Mouse (Mus musculus): ENCODE data around the gene Ppm1n.
A peak's percentile ranks its signal among the peaks of the same experiment; 100 is the strongest.

The Ppm1n gene

GRCm38 (mm10) chr7:19279581-19280114, at the start of gene Ppm1n:
Gene Ppm1n, minus strand, starts transcription at chr7:19280064.
- DNase-seq (ENCODE audit: low read depth) = peak; percentile 72

GRCm38 (mm10) chr7:19328425-19328824, 48.6 kb upstream of the Ppm1n start:
- DNase-seq (ENCODE audit: low read depth) = peak; percentile 60

GRCm38 (mm10) chr7:19327782-19328181, 47.9 kb upstream of the Ppm1n start:
- DNase-seq (ENCODE audit: low read depth) = no peak

GRCm38 (mm10) chr7:19327128-19327527, 47.3 kb upstream of the Ppm1n start:
- peak; percentile 44 for DNase-seq (ENCODE audit: low read depth)

GRCm38 (mm10) chr7:19326359-19326758, 46.5 kb upstream of the Ppm1n start:
- peak; percentile 81 for DNase-seq (ENCODE audit: low read depth)

GRCm38 (mm10) chr7:19325262-19326199, 45.7 kb upstream of the Ppm1n start:
- DNase-seq (ENCODE audit: low read depth) = peak; percentile 57

GRCm38 (mm10) chr7:19324221-19324620, 44.4 kb upstream of the Ppm1n start:
- DNase-seq (ENCODE audit: low read depth) = no peak

- peak; percentile 42 for DNase-seq (ENCODE audit: low read depth)
These were observed 42.6 kb upstream of the Ppm1n start for GRCm38 (mm10) chr7:19322489-19322888.

GRCm38 (mm10) chr7:19321464-19321863, 41.6 kb upstream of the Ppm1n start:
- peak; percentile 67 for DNase-seq (ENCODE audit: low read depth)

GRCm38 (mm10) chr7:19320637-19321036, 40.8 kb upstream of the Ppm1n start:
- DNase-seq (ENCODE audit: low read depth) = peak; percentile 55

GRCm38 (mm10) chr7:19319906-19320305, 40.0 kb upstream of the Ppm1n start:
- peak; percentile 98 for DNase-seq (ENCODE audit: low read depth)

GRCm38 (mm10) chr7:19319458-19319857, 39.6 kb upstream of the Ppm1n start:
- DNase-seq (ENCODE audit: low read depth) = no peak

GRCm38 (mm10) chr7:19318676-19319075, 38.8 kb upstream of the Ppm1n start:
- no peak for DNase-seq (ENCODE audit: low read depth)

GRCm38 (mm10) chr7:19318201-19318600, 38.3 kb upstream of the Ppm1n start:
- no peak for DNase-seq (ENCODE audit: low read depth)

- DNase-seq (ENCODE audit: low read depth) = no peak
These were observed 36.7 kb upstream of the Ppm1n start for GRCm38 (mm10) chr7:19316451-19317161.

- no peak for DNase-seq (ENCODE audit: low read depth)
These were observed 34.2 kb upstream of the Ppm1n start for GRCm38 (mm10) chr7:19314033-19314432.

GRCm38 (mm10) chr7:19311991-19312390, 32.1 kb upstream of the Ppm1n start:
- no peak for DNase-seq (ENCODE audit: low read depth)

GRCm38 (mm10) chr7:19309884-19310641, 30.2 kb upstream of the Ppm1n start, which contains the start of gene Fosb:
Gene Fosb, minus strand, starts transcription at chr7:19310051.
- peak; percentile 99 for DNase-seq (ENCODE audit: low read depth)

GRCm38 (mm10) chr7:19309278-19309883, 29.5 kb upstream of the Ppm1n start:
- DNase-seq (ENCODE audit: low read depth) = peak; percentile 67

- peak; percentile 95 for DNase-seq (ENCODE audit: low read depth)
These were observed 28.8 kb upstream of the Ppm1n start for GRCm38 (mm10) chr7:19308454-19309277.

Data from naive thymus-derived CD4-positive, alpha-beta T cell, adult 2 months (primary cell).